In the genomic region with DNA sequence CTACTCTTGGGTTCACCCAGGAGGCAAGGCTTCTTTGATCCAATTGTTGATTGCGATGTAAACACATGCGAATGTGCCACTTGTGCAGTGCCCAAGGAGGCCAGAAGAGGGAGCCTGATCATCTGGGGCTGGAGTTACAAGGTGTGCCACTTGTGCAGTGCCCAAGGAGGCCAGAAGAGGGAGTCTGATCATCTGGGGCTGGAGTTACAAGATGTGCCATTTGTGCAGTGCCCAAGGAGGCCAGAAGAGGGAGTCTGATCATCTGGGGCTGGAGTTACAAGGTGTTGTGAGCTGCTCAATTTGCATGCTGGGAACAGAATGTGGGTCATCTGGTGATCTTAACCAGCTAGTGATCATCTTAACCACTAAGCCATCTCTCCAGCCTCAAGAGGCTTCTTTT, we compare ENCODE assay signal across 9 mouse cellular contexts.
DNase-seq lines count a peak whose midpoint lies in the region; ATAC-seq lines count a peak whose summit lies in the region.
"Had no signal": no experiment of that assay in that cellular context is flagged by ENCODE, and none has a peak within 500 bp of the region (broad histone marks: within the 10 kb centered on the region; RNA-seq: fewer than 3 reads in every experiment).

No protein-coding gene starts in this region.

- H3K4me1 ChIP-seq in neural tube, embryonic 15.5 days: no peaks in the 10 kb centered on the region
- peaks cover 5% of the 10 kb centered on the region for H3K4me1 ChIP-seq in forebrain, embryonic 16.5 days (replicated peaks; ENCODE audit: control insufficient read depth, insufficient read depth, low read length)
- H3K4me1 ChIP-seq in liver, embryonic 12.5 days: no peaks in the 10 kb centered on the region
- H3K4me1 ChIP-seq: neural tube, embryonic 13.5 days had no signal

- 75% methylated on average over 2 of the region's 2 CpGs for WGBS in neural tube, embryonic 15.5 days
- 64% methylated on average over 2 of the region's 2 CpGs for WGBS in forebrain, embryonic 16.5 days
- 64% methylated on average over 2 of the region's 2 CpGs for WGBS in liver, embryonic 12.5 days (ENCODE audit: insufficient replicate concordance)

- no peaks in the 10 kb centered on the region for H3K9me3 ChIP-seq in neural tube, embryonic 15.5 days (replicated peaks)
- no peaks in the 10 kb centered on the region for H3K9me3 ChIP-seq in forebrain, embryonic 16.5 days (ENCODE audit: control insufficient read depth, low read length)
- no peaks in the 10 kb centered on the region for H3K9me3 ChIP-seq in liver, embryonic 12.5 days (replicated peaks)
- H3K9me3 ChIP-seq: neural tube, embryonic 13.5 days had no signal

- DNase-seq in neural tube, embryonic 10.5 days (ENCODE audit: extremely low spot score, low spot score): peak; percentile 40
- DNase-seq in c-Kit-negative CD71-positive TER-119-positive erythroid progenitor cells, embryonic 14.5 days (ENCODE audit: low read depth, low spot score): peak; percentile 46
- DNase-seq in kidney, adult 11 months: peak; percentile 65
- DNase-seq in retina, embryonic 14.5 days (ENCODE audit: low spot score): peak; percentile 64
- DNase-seq in thymus, postnatal 36 days: peak; percentile 74 to 75

- H3K4me3 ChIP-seq in neural tube, embryonic 15.5 days (replicated peaks): no peak overlapping the region
- no peak overlapping the region for H3K4me3 ChIP-seq in forebrain, embryonic 16.5 days (replicated peaks; ENCODE audit: low read length)
- no peak overlapping the region for H3K4me3 ChIP-seq in liver, embryonic 12.5 days
- H3K4me3 ChIP-seq: neural tube, embryonic 13.5 days had no signal

- H3K36me3 ChIP-seq in neural tube, embryonic 15.5 days: no peaks in the 10 kb centered on the region
- H3K36me3 ChIP-seq in forebrain, embryonic 16.5 days (ENCODE audit: control insufficient read depth, insufficient read depth): peaks cover 9% of the 10 kb centered on the region
- H3K36me3 ChIP-seq in liver, embryonic 12.5 days: no peaks in the 10 kb centered on the region

- H3K27ac ChIP-seq in neural tube, embryonic 15.5 days (replicated peaks): no peak overlapping the region
- H3K27ac ChIP-seq in forebrain, embryonic 16.5 days (ENCODE audit: low read length): no peak overlapping the region
- H3K27ac ChIP-seq in liver, embryonic 12.5 days: no peak overlapping the region
- H3K27ac ChIP-seq: neural tube, embryonic 13.5 days had no signal

- no peaks in the 10 kb centered on the region for H3K27me3 ChIP-seq in neural tube, embryonic 15.5 days (replicated peaks)
- no peaks in the 10 kb centered on the region for H3K27me3 ChIP-seq in forebrain, embryonic 16.5 days (replicated peaks; ENCODE audit: control insufficient read depth, insufficient read depth, low read length)
- no peaks in the 10 kb centered on the region for H3K27me3 ChIP-seq in liver, embryonic 12.5 days (replicated peaks)
- H3K27me3 ChIP-seq: neural tube, embryonic 13.5 days had no signal

- no peak for ATAC-seq in neural tube, embryonic 15.5 days (ENCODE audit: low FRiP score)
- ATAC-seq in forebrain, embryonic 16.5 days: peak; percentile 21; the same call in 1 of the 2 replicates
- peak; percentile 81 for ATAC-seq in liver, embryonic 12.5 days

- no peak overlapping the region for H3K4me2 ChIP-seq in neural tube, embryonic 15.5 days
- H3K4me2 ChIP-seq in forebrain, embryonic 16.5 days (ENCODE audit: low read length): no peak overlapping the region
- H3K4me2 ChIP-seq in liver, embryonic 12.5 days: no peak overlapping the region
- H3K4me2 ChIP-seq: neural tube, embryonic 13.5 days had no signal

- no peak overlapping the region for H3K9ac ChIP-seq in neural tube, embryonic 15.5 days (replicated peaks)
- H3K9ac ChIP-seq in forebrain, embryonic 16.5 days (replicated peaks; ENCODE audit: low read depth, low read length): no peak overlapping the region
- no peak overlapping the region for H3K9ac ChIP-seq in liver, embryonic 12.5 days
- H3K9ac ChIP-seq: neural tube, embryonic 13.5 days had no signal
